Mouse (Mus musculus): ENCODE results near the gene Phip. TPM values are rescaled to one million over a fixed set of nuclear protein-coding genes. Genes with fewer than 3 reads are reported as not detected.
A peak's percentile ranks its signal among the peaks of the same experiment; 100 is the strongest.

Gene Phip
- total RNA-seq, 4 experiments from 2014 or later: 25.5 to 32.2 (median 30.5) TPM

DNA sequence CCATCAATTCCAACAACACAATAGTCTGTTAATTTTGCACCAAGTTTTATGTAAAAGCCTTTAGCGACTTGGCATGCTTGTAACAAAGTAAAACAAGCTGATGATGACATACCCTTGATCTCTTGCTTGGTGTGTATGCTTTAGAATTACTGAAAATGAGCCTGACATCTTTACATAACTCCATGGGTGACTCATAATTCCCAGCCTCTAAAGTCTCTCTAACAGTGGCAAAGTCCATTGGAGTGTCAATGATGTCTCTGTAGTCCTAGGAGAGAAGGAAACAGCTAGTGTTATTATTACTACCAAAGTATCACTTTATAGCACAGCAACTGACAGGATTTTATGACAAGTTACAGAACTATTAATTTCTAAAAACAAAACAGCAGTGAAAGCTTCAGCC is 98.2 kb downstream of the Phip start:
- DNase-seq (ENCODE audit: low spot score): no peak

DNA sequence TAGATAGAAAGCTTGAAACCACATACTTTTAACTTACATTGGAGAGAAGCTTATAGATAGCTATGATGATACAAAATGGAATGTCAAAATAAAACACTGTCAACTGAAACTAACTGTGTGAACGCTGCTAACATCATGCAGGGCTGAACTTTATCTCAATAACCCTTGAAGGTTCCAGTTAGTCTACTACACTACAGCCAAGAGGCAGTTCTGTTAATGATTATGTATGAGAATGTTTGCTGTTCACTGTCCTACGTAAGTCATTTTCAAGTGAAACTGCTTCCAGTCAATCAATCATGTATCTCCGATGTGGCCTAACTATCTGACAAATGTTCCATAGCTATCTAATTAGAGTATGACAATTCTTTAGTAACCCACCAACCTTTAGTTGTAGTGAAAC is 107.6 kb downstream of the Phip start:
- no peak for DNase-seq (ENCODE audit: low spot score)

DNA sequence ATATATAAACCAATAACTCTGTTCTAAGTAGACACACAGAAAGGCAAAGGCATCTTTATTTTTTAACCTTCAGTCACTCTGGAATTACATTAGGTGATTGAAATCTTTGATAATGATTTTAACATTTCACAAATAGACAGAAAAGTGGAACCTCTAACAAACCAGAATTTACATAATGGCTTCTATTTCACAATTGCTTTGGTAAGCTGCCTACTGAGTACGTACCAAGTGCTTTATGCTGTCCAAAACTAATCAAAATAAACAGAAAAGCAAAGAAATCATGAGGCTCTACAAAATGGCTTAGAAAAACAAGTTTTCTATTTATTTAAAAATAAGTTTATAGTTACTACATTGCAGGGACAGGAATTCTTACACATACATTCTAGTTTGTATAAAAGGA is 109.2 kb downstream of the Phip start:
- DNase-seq (ENCODE audit: low spot score): no peak

DNA sequence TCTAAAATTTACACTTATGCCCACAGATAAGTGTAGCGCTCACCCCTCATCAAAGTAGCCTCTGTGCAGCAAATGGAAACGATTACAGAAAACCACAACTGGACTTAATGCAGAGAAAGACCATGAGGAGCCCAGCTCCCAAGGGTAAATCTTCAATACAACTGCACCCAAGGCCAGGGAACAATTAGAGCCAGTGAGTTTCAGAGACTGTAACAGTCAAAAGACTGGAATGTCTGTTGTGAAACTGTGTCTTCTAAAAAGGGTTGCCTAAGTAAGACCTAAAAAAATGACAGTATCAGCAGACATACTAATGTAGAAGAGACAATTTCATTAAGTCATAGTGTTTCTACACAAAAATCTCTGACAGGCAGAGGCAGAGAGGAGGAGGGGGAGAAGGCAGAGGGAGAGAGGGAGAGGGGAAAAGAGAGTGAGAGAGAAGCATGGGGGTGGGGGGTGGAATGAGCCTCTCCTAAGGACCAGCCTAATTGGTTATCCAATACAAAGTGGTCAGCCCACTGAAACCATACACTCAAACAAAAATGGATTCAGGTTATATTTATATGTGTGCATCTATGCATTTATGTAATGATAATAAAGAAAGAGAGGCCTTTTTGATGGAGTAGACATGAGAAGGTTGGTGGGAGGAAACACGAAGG is 113.4 kb downstream of the Phip start:
- no peak for DNase-seq (ENCODE audit: low spot score)

DNA sequence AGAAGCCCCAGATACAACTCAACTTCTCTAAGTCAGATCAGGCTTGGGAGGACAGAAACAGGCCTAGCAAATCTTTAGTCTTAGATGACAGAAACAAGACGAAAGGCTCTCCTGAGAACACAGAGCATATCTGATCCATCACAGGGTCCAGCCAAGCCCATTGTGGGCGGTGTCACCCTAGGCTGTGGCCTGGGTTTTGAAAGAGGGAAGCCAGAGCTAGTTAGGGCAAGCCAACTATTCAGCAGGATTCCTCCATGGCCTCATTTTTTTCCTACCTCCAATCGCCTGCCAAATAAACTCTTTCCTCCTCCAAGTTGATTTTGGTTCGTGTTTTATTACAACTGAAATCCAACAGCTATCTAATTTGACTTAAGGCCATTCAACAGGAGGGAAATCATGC is 114.0 kb downstream of the Phip start:
- peak; percentile 20 for DNase-seq (ENCODE audit: low spot score)

DNA sequence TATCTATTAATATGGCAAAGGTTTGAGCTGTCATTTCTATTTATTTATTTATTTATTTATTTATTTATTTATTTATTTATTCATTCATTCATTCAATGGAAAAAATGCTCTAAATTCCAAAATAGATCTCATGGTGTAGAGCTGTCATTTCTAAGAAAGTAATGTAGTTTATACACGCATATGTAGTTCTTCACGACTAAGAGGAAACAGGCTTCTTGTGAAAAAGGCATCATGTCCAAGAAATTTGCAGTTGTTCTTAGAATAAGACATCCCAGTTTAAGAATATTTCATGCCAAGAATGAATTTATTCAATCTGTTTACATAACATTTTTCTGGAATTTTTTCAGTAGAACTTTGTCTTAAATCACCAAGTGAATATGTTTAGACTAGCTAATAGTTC is 114.5 kb downstream of the Phip start:
- DNase-seq (ENCODE audit: low spot score): no peak

DNA sequence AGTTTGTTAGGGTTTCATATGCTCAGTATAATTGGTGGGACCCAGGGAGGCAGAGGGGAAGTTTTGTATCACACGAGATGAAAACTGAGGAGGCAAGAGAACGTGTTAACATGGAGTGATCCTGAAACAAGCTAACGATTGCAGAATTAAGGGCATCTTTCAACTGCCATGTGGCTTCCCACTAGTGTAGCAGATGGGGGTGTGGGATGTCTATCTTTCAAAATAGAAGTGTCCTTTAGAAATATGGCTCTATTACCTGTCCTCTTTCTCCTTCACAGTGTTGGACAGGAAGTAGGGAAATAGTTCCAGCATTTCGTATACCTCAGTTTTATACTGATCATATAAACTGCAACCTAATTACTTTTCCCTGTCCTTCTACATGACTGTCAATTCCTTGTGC is 119.1 kb downstream of the Phip start:
- DNase-seq (ENCODE audit: low spot score): no peak

DNA sequence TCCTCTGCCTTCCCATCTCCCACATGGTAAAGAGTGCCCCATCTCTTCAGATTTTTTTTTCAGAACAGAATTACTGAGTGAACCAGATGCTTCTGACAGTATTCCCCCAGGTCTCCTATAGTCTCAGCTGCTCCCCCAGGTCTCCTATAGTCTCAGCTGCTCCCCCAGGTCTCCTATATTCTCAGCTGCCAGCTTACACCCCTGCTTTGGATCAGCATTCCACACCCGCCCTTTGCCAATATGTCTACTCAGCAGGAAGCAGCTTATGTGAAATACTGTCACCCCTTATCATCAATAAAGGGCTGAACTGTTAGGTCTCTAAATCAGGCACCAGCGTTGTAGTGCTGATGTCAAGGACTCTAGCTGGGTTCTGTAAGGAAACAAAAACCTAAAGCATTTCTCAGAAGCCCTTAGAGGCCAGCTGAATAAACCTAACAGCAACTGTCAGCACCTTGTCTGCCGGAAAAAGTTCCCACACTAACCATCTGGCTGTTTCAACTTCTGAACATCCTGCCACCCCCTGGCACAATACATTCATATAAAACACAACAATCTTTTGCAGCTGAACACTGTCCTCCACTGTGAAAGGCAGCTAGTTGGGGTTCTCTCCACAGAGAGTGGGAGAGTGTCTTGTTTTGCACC is 120.2 kb downstream of the Phip start:
- DNase-seq (ENCODE audit: low spot score): no peak

DNA sequence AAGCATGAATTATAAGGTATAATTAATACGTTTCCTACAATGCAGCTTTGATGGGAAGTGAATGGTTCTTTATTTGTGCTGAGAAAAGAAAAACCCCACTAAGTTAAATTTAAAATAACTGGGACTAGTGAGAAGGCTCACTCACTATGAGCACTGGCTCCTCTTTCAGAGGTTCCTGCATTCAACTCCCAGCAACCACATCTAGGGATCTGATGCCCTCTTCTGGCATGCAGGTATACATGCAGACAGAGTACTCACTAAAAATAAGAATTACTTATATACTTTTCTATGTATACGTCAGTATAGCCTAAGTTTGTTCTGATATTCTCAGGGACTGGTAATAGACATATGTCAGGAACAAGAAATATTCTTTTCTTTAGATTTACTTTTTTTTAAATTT is 121.3 kb downstream of the Phip start:
- no peak for DNase-seq (ENCODE audit: low spot score)

DNA sequence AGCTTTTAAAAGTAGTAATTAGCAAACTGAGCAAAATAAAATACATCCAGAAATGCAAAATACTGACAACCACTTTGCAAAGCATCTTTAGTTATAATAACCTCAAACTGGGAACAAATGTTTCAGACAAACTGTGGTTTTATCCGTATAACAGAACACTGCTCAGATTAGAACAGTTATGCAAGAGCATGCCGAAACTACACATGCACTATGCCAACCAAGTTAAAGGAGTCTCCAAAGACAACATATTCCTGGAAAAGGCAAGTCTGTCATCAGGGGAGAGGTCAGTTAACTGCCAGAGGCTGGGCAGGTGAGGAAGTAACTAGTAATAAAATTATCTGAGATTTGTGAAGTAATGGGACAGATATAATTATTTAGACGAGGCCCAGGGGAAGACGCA is 132.6 kb downstream of the Phip start:
- DNase-seq (ENCODE audit: low spot score): no peak

DNA sequence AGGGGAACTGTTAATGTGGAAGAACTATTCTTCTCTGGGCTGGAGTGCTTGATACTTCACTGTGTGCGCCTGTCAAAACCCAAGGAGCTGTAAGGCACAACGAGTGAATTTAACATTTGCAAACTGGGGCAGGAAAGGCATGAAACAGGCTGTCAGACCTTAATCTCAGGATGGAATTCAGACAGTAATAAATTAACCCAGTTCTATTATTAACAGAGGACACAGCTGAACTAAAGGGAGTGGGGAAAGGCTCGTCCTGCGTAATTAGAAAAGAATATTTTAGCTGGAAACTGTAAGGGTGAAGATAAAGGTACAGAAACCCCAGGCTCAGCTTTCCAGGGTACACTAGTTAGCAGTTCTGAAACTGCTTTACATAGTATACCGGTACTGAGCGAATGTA is 139.4 kb downstream of the Phip start:
- no peak for DNase-seq (ENCODE audit: low spot score)

DNA sequence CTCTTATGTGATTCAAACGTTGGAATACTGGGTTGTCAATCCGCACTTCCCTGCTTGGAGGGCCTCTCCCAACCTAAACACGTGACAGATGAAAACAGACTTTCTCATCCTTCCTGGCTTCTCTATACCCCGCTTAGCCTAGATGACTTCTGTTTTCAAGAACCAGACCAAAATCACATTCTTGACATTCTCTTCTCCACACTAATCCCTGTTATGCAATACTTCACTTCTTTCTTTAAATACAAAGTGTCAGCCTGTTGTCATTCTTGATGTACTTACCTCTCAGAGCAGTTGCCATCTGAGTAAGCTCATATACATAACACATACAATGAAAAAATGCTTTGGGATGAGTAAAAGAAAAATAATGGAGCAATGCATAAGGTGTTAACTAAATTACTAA is 143.4 kb downstream of the Phip start:
- no peak for DNase-seq (ENCODE audit: low spot score)

DNA sequence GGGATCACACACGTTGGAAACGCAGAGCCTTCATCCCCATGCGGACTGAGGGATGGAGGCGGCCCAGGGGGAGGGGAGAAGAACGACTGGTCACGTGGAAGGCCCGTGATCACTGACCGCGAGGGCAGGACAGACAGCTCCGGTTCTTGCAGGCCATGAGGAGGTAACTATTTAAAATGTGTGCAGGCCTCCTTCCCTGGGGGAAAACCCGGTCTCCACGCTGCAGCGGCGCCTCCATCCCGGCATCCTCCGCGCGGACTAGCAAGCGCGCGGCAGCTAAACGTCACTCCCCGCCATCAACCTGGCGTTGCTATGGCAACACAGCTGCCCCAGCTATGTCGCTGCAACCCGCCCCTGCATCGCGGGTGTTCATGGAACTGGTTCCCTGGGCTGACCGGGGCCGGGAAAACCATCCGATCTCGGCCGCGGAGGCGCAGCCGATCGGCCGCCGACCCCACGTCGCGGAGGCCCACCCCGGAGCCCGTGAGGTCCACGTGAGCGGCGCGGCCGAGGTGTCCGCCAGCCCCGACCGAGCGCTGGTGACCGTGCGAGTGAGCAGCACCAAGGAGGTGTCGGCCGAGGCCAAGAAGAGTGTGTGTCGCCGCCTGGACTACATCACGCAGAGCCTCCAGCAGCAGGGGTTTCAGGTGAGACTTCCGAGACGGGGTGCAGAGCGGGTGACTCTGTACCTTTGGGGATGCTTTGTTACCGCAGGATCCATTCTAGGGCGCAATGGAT is 145.5 kb downstream of the Phip start:
- DNase-seq (ENCODE audit: low spot score): peak; percentile 79

DNA sequence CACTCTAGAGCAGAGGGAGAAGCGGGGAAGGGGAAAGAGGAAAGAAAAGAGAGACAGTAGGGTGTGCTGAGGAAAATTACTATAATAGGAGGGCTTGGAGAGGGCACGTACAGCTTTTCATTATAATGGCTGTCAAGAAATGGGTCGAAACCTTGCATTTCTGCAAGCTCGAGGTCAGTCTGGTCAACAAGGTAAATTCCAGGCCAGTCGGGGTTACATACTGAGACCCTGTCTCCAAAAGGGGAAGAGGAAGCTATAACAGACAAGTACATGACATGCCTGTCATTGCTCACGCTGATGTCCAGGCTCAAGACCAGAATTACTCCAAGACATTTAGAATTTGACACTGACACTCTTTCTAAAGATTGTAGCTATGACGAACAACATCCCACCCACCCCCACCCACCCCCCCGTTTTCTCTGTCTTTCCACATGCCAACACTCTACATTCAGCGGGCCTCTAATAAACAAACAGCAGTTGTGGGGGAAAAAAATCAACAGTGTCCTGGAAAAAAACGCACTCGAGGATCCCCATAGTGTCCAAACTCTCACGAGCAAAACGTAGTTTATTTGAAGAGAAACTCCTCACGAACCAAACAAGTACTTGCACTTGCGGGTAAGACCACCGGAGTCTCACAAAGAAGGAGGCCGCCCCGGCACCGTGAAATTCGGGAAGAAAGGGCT is 146.2 kb downstream of the Phip start, which contains the start of gene Irak1bp1:
TSS of gene Irak1bp1 (plus strand) at position 534 of the 683 bp plus-strand sequence.
- DNase-seq (ENCODE audit: low spot score): no peak

DNA sequence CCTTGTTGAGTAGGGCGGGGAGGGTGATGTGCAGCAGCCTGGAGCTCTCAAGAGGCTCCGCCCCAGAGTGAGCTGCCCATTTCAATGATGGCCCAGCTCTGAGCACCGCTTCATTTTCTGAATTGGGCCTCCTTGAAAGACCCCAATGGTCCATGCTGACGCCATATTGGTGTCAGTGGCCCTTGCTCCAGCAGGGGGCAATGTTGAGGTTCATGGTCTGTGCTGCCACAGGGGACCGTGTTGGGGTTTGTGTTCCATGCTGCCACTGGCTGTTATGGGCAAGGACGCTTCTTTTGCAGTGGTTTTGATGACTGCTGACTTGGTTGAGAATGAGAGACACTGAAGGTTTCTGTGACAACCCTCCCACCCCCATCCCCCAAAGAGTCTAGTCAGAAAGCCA is 148.9 kb downstream of the Phip start:
- no peak for DNase-seq (ENCODE audit: low spot score)

Other genes with a start within 250 kb of the Phip start
- 1 to 10 TPM; 2.1 to 3.3 (median 2.6) TPM for gene Irak1bp1, start 146.0 kb downstream of the Phip start, total RNA-seq (2022)
- gene Hmgn3, start 171.2 kb upstream of the Phip start, total RNA-seq (2022): 1 to 10 TPM; 5.1 to 9.5 (median 7.0) TPM